Mouse (Mus musculus): ENCODE data around the gene Clcf1. TPM values are rescaled to one million over a fixed set of nuclear protein-coding genes. Genes with fewer than 3 reads are reported as not detected.
A peak's percentile ranks its signal among the peaks of the same experiment; 100 is the strongest.

Gene Clcf1
- total and polyA plus RNA-seq, 3 experiments, result 0.55 to 5.4 (median 1.0) TPM

GRCm38 (mm10) chr19:4254230-4254629 lies 40.2 kb downstream of the Clcf1 start:
- TF ChIP-seq CTCF (IDR thresholded peaks at IDR 0.05) (no peak), EP300 (IDR thresholded peaks at IDR 0.05; ENCODE audit: insufficient read depth, low read depth, low read length) (no peak), POLR2A (IDR thresholded peaks at IDR 0.05; ENCODE audit: insufficient read depth, low read depth, low read length) (no peak)
- no peak overlapping the region for H3K9ac ChIP-seq (ENCODE audit: low read depth, low read length)
- intact Hi-C loops (cut with DNase I), result no loop called here
- H3K36me3 ChIP-seq (ENCODE audit: control insufficient read depth, insufficient read depth, low read length), result no peaks in the 10 kb centered on the region
- H3K4me1 ChIP-seq (ENCODE audit: control insufficient read depth, insufficient read depth, low read length), result no peaks in the 10 kb centered on the region
- no peaks in the 10 kb centered on the region for H3K27me3 ChIP-seq (ENCODE audit: control insufficient read depth, insufficient read depth, low read length)
- H3K4me3 ChIP-seq, result no peak overlapping the region
- no peak for DNase-seq
- H3K27ac ChIP-seq, result no peak overlapping the region
- WGBS, result 86% methylated on average over 7 of the region's 7 CpGs
- H3K79me2 ChIP-seq (replicated peaks; ENCODE audit: control insufficient read depth, insufficient read depth, low read length), result no peaks in the 10 kb centered on the region

DNA sequence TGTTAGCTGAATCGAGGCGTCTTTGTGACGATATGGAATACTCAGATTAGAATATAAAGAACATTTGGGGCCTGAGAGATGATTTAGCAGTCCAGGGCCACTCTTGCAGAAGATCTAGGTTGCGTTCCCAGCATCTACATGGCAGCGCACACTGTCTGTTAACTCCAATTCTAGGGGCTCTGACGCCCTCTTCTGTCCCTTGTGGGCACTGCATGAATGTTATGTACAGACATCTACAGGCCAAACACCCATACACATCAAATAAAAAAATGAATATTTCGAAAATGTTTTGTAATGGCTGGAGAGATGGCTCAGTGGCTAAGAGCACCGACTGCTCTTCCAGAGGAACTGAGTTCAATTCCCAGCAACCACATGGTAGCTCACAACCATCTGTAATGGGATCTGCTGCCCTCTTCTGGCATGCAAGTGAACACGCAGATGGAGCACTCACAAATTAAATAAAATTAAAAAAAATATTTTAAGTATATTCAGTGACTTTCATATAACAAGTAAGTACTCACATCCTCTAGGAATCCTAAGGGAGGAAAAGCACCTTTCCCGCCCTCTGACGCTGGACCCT lies 41.6 kb downstream of the Clcf1 start:
- 79% methylated on average over 11 of the region's 11 CpGs for WGBS
- H3K27ac ChIP-seq, result no peak overlapping the region
- no peaks in the 10 kb centered on the region for H3K36me3 ChIP-seq (ENCODE audit: control insufficient read depth, insufficient read depth, low read length)
- H3K27me3 ChIP-seq (ENCODE audit: control insufficient read depth, insufficient read depth, low read length), result no peaks in the 10 kb centered on the region
- DNase-seq, result no peak
- peak; percentile 65 for TF ChIP-seq CTCF (IDR thresholded peaks at IDR 0.05)
- TF ChIP-seq POLR2A (IDR thresholded peaks at IDR 0.05; ENCODE audit: insufficient read depth, low read depth, low read length), result no peak
- no peak overlapping the region for H3K9ac ChIP-seq (ENCODE audit: low read depth, low read length)
- H3K4me3 ChIP-seq, result no peak overlapping the region
- no peaks in the 10 kb centered on the region for H3K4me1 ChIP-seq (ENCODE audit: control insufficient read depth, insufficient read depth, low read length)
- intact Hi-C loops (cut with DNase I), result loop anchor here (2.0 kb wide), 1 partner anchor 27 kb away; the partner anchor contains the start of gene Ankrd13d
- H3K79me2 ChIP-seq (replicated peaks; ENCODE audit: control insufficient read depth, insufficient read depth, low read length), result no peaks in the 10 kb centered on the region

- H3K4me1 ChIP-seq (ENCODE audit: control insufficient read depth, insufficient read depth, low read length), result no peaks in the 10 kb centered on the region
- intact Hi-C loops (cut with DNase I), result loop anchor here (1.0 to 2.0 kb wide), 3 partner anchors 25 to 53 kb away; partner anchors contain the start of genes Ankrd13d and Grk2
- peak overlapping the region; percentile 47 for H3K9ac ChIP-seq (ENCODE audit: low read depth, low read length)
- H3K79me2 ChIP-seq (replicated peaks; ENCODE audit: control insufficient read depth, insufficient read depth, low read length), result no peaks in the 10 kb centered on the region
- peak overlapping the region; percentile 75 for H3K27ac ChIP-seq
- H3K27me3 ChIP-seq (ENCODE audit: control insufficient read depth, insufficient read depth, low read length), result no peaks in the 10 kb centered on the region
- TF ChIP-seq CTCF (IDR thresholded peaks at IDR 0.05) (peak; percentile 97), POLR2A (IDR thresholded peaks at IDR 0.05; ENCODE audit: insufficient read depth, low read depth, low read length) (peak; percentile 63), EP300 (IDR thresholded peaks at IDR 0.05; ENCODE audit: insufficient read depth, low read depth, low read length) (peak; percentile 99)
- H3K36me3 ChIP-seq (ENCODE audit: control insufficient read depth, insufficient read depth, low read length), result no peaks in the 10 kb centered on the region
- WGBS, result under 1% methylated on average over 41 of the region's 41 CpGs
- peak; percentile 91 to 93 for DNase-seq
- peak overlapping the region; percentile 91 for H3K4me3 ChIP-seq
Measured at GRCm38 (mm10) chr19:4257216-4257896, 43.3 kb downstream of the Clcf1 start.

- WGBS, result 26% methylated on average over 12 of the region's 12 CpGs
- Histone ChIP-seq H3K36me3 (ENCODE audit: control insufficient read depth, insufficient read depth, low read length) (no peaks in the 10 kb centered on the region), H3K4me3 (peak overlapping the region; percentile 91), H3K4me1 (ENCODE audit: control insufficient read depth, insufficient read depth, low read length) (no peaks in the 10 kb centered on the region), H3K79me2 (replicated peaks; ENCODE audit: control insufficient read depth, insufficient read depth, low read length) (no peaks in the 10 kb centered on the region), H3K27ac (peak overlapping the region; percentile 75), H3K9ac (ENCODE audit: low read depth, low read length) (peak overlapping the region; percentile 47), H3K27me3 (ENCODE audit: control insufficient read depth, insufficient read depth, low read length) (no peaks in the 10 kb centered on the region)
- no peak for DNase-seq
- no peak for TF ChIP-seq POLR2A (IDR thresholded peaks at IDR 0.05; ENCODE audit: insufficient read depth, low read depth, low read length)
- TF ChIP-seq CTCF (IDR thresholded peaks at IDR 0.05), result no peak
- no peak for TF ChIP-seq EP300 (IDR thresholded peaks at IDR 0.05; ENCODE audit: insufficient read depth, low read depth, low read length)
- intact Hi-C loops (cut with DNase I), result loop anchor here (1.0 to 2.0 kb wide), 3 partner anchors 25 to 52 kb away; partner anchors contain the start of genes Ankrd13d and Grk2
Measured at GRCm38 (mm10) chr19:4257897-4258252, 43.8 kb downstream of the Clcf1 start.

- WGBS, result 74% methylated on average over 8 of the region's 8 CpGs
- intact Hi-C loops (cut with DNase I), result loop anchor here (2.0 kb wide), 1 partner anchor 156 kb away; no protein-coding TSS in a partner anchor
- Histone ChIP-seq H3K4me3 (no peak overlapping the region), H3K27me3 (ENCODE audit: control insufficient read depth, insufficient read depth, low read length) (no peaks in the 10 kb centered on the region), H3K4me1 (ENCODE audit: control insufficient read depth, insufficient read depth, low read length) (no peaks in the 10 kb centered on the region), H3K9ac (ENCODE audit: low read depth, low read length) (no peak overlapping the region), H3K36me3 (ENCODE audit: control insufficient read depth, insufficient read depth, low read length) (no peaks in the 10 kb centered on the region), H3K79me2 (replicated peaks; ENCODE audit: control insufficient read depth, insufficient read depth, low read length) (no peaks in the 10 kb centered on the region), H3K27ac (no peak overlapping the region)
- no peak for DNase-seq
- TF ChIP-seq CTCF (IDR thresholded peaks at IDR 0.05), result peak; percentile 34
- no peak for TF ChIP-seq POLR2A (IDR thresholded peaks at IDR 0.05; ENCODE audit: insufficient read depth, low read depth, low read length)
Measured at GRCm38 (mm10) chr19:4261038-4261698, 47.1 kb downstream of the Clcf1 start.

DNA sequence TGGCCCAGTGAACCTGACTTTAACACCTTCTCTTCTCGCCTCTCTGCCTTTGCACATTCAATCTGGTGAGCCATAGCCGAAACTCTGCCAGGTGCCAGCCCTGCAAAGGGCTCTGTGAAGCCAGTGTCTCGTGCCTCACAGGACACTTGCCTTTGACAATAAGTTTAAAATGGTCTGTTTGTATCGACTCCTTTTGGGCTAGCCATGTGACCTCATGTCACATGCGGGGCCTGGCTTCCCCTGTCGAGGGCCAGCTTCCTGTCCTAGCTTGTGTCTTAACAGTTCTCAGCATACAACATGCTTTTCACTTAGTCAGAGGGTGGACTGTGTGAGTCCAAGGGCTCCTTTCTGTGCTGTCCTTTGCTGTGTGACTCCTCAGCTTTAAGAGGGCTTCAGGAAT lies 48.7 kb downstream of the Clcf1 start:
- Histone ChIP-seq H3K4me3 (no peak overlapping the region), H3K79me2 (replicated peaks; ENCODE audit: control insufficient read depth, insufficient read depth, low read length) (no peaks in the 10 kb centered on the region), H3K36me3 (ENCODE audit: control insufficient read depth, insufficient read depth, low read length) (no peaks in the 10 kb centered on the region), H3K27me3 (ENCODE audit: control insufficient read depth, insufficient read depth, low read length) (no peaks in the 10 kb centered on the region), H3K9ac (ENCODE audit: low read depth, low read length) (no peak overlapping the region), H3K4me1 (ENCODE audit: control insufficient read depth, insufficient read depth, low read length) (no peaks in the 10 kb centered on the region), H3K27ac (no peak overlapping the region)
- intact Hi-C loops (cut with DNase I), result no loop called here
- DNase-seq, result no peak
- TF ChIP-seq EP300 (IDR thresholded peaks at IDR 0.05; ENCODE audit: insufficient read depth, low read depth, low read length), result no peak
- TF ChIP-seq POLR2A (IDR thresholded peaks at IDR 0.05; ENCODE audit: insufficient read depth, low read depth, low read length), result no peak
- TF ChIP-seq CTCF (IDR thresholded peaks at IDR 0.05), result no peak
- WGBS, result 53% methylated on average over 6 of the region's 6 CpGs
